Mouse (Mus musculus): ENCODE data around the gene Gpr179. TPM values are rescaled to one million over a fixed set of nuclear protein-coding genes. Genes with fewer than 3 reads are reported as not detected.
"Not testable (repeated sequence)": the region's sequence is repeated elsewhere in the genome, so short reads cannot be mapped to it uniquely, and the experiment has no call there.

Gpr179 gene
- total RNA-seq, 2 experiments from 2014 or later, result 0.18 to 0.37 TPM

DNA sequence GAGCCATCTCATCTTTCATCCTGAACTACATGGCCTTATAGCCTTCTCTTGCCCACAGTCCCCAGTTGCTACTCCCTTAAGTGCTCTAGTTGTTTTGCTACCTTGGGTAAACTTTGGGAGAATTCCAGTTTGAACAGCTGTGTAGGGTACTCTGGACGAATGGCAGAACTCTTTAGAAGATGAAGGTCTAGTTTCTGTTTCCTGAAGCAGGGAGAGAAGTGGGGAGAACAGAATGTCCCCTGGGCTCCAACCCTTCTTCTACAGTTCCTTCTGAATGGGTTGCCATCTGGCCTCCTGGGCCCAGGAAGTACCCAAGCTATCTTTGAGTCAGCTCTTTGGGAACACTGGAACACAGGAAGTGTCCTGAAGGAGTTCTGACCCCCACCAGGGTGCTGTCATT, 18.0 kb downstream of the Gpr179 start:
- TF ChIP-seq CTCF (IDR thresholded peaks at IDR 0.05), result no peak
- no peak for DNase-seq (ENCODE audit: extremely low spot score in 1 of 2, low spot score in 2 of 2)
- intact Hi-C loops (cut with DNase I), result no loop called here
- Histone ChIP-seq H3K4me3 (no peak overlapping the region), H3K27ac (no peak overlapping the region)

- intact Hi-C loops (cut with DNase I), result no loop called here
- Histone ChIP-seq H3K27ac (no peak overlapping the region), H3K4me3 (no peak overlapping the region)
- no peak for TF ChIP-seq CTCF (IDR thresholded peaks at IDR 0.05)
- DNase-seq (ENCODE audit: extremely low spot score in 1 of 2, low spot score in 2 of 2), result no peak
These were observed 18.8 kb downstream of the Gpr179 start for GRCm38 (mm10) chr11:97333044-97333443.

DNA sequence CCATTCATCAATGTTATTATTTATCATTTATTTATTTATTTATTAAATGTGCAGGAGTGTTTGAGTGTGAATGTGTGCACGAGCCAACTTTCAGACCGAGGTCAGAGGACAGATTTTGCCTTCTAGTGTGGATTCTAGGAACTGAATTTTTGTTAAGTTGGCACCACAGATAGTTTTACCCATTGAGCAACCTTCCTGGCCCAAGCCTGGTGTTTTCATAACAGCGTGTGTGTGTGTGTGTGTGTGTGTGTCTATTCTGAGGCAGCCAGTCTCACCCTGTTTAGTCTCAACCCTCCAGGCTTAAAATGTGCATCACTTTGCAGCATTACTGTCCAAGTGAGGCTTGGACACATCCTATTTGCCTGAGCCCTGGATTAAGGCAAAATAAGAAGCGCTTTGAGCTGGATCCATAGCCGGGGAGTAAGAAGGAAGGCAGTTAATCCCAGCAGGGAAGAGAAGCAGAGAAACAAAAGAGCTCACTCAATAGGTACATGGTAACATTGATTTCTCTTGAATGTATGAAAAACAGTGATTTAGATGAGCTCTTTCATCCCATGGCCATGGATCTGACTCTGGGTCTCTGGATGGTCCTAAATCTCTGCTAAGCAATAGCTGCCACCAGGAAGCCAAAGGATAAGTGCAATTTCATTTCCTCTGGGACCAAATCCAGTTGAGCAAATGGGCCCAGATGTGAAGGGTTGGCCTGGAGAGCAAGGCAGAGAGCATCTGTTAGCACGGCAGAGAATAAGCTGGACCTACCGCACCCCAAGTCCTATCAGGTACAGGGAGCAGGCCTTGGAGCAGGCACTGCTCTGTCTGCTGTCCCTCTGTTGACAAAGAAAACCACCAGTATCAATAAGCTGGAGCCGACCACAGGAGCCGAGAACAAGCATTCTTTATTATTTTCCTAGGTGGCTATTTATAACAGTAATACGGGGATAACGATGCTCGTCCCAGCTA, 20.4 kb downstream of the Gpr179 start:
- H3K4me3 ChIP-seq, result no peak overlapping the region
- intact Hi-C loops (cut with DNase I), result no loop called here
- no peak for TF ChIP-seq CTCF (IDR thresholded peaks at IDR 0.05)
- H3K27ac ChIP-seq, result no peak overlapping the region
- no peak for DNase-seq (ENCODE audit: extremely low spot score in 1 of 2, low spot score in 2 of 2)

DNA sequence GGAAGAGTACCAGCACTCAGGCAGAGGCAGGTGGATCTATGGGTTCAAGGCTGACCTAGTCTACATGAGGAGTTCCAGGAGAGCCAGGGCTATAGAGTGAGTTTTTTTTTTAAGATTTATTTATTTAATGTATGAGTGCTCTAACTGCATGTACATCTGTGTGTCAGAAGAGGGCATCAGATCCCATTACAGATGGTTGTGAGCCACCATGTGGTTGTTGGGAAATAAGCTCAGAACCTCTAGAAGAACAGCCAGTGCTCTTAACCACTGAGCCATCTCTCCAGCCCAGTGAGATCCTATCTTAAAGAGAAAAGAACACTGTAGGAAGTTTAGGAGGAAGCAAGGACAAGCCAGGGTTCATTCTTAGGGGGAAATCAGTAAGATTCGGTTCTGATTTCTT, 21.6 kb downstream of the Gpr179 start:
- no peak for DNase-seq (ENCODE audit: extremely low spot score in 1 of 2, low spot score in 2 of 2)
- intact Hi-C loops (cut with DNase I), result no loop called here
- TF ChIP-seq CTCF (IDR thresholded peaks at IDR 0.05), result no peak
- Histone ChIP-seq H3K4me3 (no peak overlapping the region), H3K27ac (no peak overlapping the region)

- H3K27ac ChIP-seq, result no peak overlapping the region
- TF ChIP-seq CTCF (IDR thresholded peaks at IDR 0.05), result peak; percentile 91
- peak; percentile 47 to 70 for DNase-seq (ENCODE audit: extremely low spot score in 1 of 2, low spot score in 2 of 2)
- intact Hi-C loops (cut with DNase I), result loop anchor here (5.0 kb wide), 1 partner anchor 131 kb away; no protein-coding TSS in a partner anchor
- no peak overlapping the region for H3K4me3 ChIP-seq
These were observed 23.7 kb downstream of the Gpr179 start for GRCm38 (mm10) chr11:97328148-97328547.

- intact Hi-C loops (cut with DNase I), result loop anchor here (5.0 kb wide), 1 partner anchor 128 kb away; no protein-coding TSS in a partner anchor
- DNase-seq (ENCODE audit: extremely low spot score in 1 of 2, low spot score in 2 of 2), result no peak
- Histone ChIP-seq H3K4me3 (no peak overlapping the region), H3K27ac (no peak overlapping the region)
- TF ChIP-seq CTCF (IDR thresholded peaks at IDR 0.05), result peak; percentile 38
These were observed 26.7 kb downstream of the Gpr179 start for GRCm38 (mm10) chr11:97325224-97325623.

DNA sequence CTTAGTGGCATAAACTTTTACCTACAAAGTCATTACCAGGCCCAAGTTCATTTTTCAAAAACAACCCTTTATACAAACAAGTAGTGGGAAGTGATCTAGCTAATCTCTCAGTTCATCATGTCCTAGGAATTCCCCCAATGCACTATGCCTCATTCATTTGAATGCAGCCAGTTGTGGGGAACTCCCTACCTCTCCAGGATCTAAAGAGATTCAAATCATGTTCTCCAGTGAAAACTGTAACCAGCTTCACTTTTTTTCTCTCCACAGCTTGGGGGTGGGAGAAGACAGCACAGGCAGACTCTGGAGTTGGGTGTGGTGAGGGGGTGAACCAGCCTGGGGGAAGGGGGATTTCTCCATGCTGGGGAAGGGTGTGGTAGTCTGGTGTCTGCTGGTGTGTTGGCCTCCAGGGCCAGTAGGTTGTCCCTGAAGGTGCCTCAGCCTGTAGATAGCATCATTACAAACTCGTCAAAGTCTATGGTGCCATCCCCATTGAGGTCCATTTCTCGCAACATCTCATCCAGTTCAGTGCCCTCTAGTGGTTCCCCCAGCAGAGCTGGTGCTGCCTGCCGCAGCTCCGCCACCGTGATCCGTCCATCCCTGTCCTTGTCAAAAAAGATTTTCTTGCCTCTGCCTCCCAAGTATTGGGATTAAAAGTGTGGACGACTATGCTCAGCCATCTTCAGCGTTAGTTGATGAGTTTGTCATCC, 29.8 kb downstream of the Gpr179 start:
- intact Hi-C loops (cut with DNase I); DNase-seq (ENCODE audit: extremely low spot score in 1 of 2, low spot score in 2 of 2); H3K4me3 ChIP-seq; H3K27ac ChIP-seq: not testable (repeated sequence)

GRCm38 (mm10) chr11:97321197-97321596, 30.7 kb downstream of the Gpr179 start:
- DNase-seq (ENCODE audit: extremely low spot score in 1 of 2, low spot score in 2 of 2), result no peak
- no peak overlapping the region for H3K4me3 ChIP-seq
- no peak overlapping the region for H3K27ac ChIP-seq
- intact Hi-C loops (cut with DNase I), result no loop called here
- no peak for TF ChIP-seq CTCF (IDR thresholded peaks at IDR 0.05)

DNA sequence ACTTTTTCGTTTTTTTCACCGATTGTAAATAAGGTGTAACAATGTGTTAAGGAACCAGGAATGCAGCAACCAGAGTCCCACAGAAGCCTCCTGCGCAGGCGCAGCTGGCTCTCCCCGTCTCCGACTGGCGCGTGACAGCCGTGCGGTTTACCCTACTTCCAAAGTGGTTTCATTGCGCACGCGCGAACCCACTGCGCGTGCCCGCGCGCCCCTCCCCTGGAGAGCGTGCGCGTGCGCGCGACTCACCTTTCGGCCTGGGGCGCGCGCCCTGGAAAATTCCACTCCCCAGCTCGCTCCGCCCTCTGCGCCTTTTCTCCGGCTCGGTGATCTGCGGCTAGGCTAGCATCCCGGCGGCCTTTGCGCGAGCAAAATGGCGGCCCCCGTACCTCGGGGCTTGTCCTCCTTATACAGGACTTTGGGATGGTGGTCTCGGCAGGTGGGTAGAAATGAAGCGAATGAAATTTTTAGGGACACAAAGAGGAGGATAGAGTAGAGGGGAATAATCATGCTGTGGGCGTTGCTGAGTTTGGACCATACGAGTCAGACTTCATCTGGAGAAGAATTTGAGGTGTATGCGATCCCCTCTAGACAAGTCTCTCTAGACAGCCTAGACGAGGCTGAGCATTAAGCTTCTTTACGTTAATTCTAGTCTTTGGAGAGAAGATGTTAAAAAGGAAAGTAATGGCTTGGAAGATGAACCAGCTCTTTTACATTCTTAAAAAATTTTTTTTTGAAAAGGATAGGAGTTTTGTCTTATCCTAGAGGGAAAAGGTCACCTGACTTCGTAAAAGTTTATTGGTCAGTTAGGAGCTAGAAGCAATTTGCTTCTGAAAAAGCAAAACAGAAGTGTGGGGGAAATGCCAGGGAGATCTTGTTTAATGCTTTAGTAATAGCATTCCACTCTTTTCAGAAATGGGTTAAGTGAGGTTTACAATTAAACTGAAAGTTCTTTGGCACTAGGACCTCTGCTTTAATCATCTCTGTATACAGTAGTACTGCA, 36.1 kb downstream of the Gpr179 start, which contains the start of gene Mrpl45:
Gene Mrpl45 (plus strand): TSS at position 213 of the 1,000 bp plus-strand sequence.
- TF ChIP-seq CTCF (IDR thresholded peaks at IDR 0.05), result no peak
- intact Hi-C loops (cut with DNase I), result loop anchor here (1.0 to 10.0 kb wide), 4 partner anchors 36 to 241 kb away; partner anchors contain the start of genes Kpnb1 and Npepps
- peak within 1 kb of the TSS; percentile 93 for H3K27ac ChIP-seq

DNA sequence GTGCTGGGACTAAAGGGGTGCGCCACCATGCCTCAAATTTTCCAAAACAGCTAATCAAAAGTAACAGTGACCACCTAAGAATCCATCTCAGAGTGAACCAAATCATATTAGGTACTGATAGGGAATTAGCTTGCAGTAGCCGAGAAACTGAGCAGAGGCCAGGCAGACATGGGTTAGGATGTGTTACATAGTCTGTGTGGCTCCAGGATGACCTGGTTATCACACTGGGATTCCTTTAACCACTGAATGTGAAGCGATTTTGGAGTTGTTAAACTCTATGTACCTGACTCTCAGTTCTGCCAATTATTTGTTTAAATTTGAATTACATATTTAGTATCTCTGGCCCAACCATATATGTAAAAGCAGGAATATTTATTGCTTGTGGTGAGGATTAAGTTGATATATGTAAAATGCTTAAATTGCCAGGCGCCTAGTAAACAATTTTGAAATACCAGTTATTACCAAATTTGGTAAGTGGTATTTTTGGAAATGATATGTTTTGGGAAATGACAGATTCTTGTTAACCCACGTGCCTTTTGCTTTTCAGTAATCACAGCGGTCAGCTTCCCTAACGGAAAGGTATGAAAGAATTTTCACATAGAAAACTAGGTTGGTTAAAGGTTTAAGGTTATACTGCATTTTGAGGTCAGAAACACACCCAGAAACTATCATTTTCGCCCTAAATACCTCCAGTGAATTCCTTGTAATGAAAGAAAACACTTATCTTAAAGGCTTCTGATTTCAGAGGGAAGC, 37.0 kb downstream of the Gpr179 start:
- no peak for DNase-seq (ENCODE audit: extremely low spot score in 1 of 2, low spot score in 2 of 2)
- intact Hi-C loops (cut with DNase I), result loop anchor here (1.0 to 10.0 kb wide), 4 partner anchors 35 to 240 kb away; partner anchors contain the start of genes Kpnb1 and Npepps
- Histone ChIP-seq H3K4me3 (peak overlapping the region; percentile 79), H3K27ac (peak overlapping the region; percentile 93)
- no peak for TF ChIP-seq CTCF (IDR thresholded peaks at IDR 0.05)

More for the DNA sequence above, 36.1 kb downstream of the Gpr179 start, which contains the start of gene Mrpl45:
- DNase-seq (ENCODE audit: extremely low spot score in 1 of 2, low spot score in 2 of 2), result peak; percentile 99
- H3K4me3 ChIP-seq, result peak within 1 kb of the TSS; percentile 79

All from left cerebral cortex, adult 2 months (tissue).